Mouse (Mus musculus) midbrain, embryonic 11.5 days (tissue): ENCODE measurements around the gene Vwf. TPM values are rescaled to one million over a fixed set of nuclear protein-coding genes. Genes with fewer than 3 reads are reported as not detected.

Source experiments
- ATAC-seq: fragments of 200-750 bp; cut with Nextera tagmentation; 2 replicates; pipeline ENCODE4 v1.8.0; 2017; ENCODE audit warnings: moderate TSS enrichment, moderate library complexity; ENCODE audit not compliant: low FRiP score
- DNase-seq: peaks from one replicate; pipeline ENCODE4 v3.0.0; 2015; ENCODE audit warnings: low spot score; ENCODE audit errors: missing footprints
- H3K27ac ChIP-seq: fragments of 300-500 bp; sonication (generic); 2 replicates; pipeline ENCODE4 v1.5.1; 2014; ENCODE audit warnings: low read depth, low read length
- H3K27me3 ChIP-seq: fragments of 300-500 bp; sonication (generic); 2 replicates; pipeline ENCODE4 v1.6.1; 2014; ENCODE audit warnings: mild to moderate bottlenecking, low read length, moderate library complexity, mixed read lengths; ENCODE audit not compliant: control insufficient read depth, insufficient read depth
- H3K36me3 ChIP-seq: fragments of 300-500 bp; sonication (generic); 2 replicates; pipeline ENCODE4 v1.6.1; 2014; ENCODE audit warnings: mild to moderate bottlenecking, low read length, moderate library complexity, mixed read lengths; ENCODE audit not compliant: control insufficient read depth, insufficient read depth
- H3K4me1 ChIP-seq: fragments of 300-500 bp; sonication (generic); 2 replicates; pipeline ENCODE4 v1.6.1; 2014; ENCODE audit warnings: low read length; ENCODE audit not compliant: control insufficient read depth, insufficient read depth
- H3K4me2 ChIP-seq: fragments of 300-500 bp; sonication (generic); 2 replicates; pipeline ENCODE4 v1.6.1; 2014; ENCODE audit warnings: mild to moderate bottlenecking, moderate library complexity
- H3K4me3 ChIP-seq: fragments of 300-500 bp; sonication (generic); 2 replicates; pipeline ENCODE4 v1.5.1; 2014; ENCODE audit warnings: low read depth, low read length
- H3K9ac ChIP-seq: fragments of 300-500 bp; sonication (generic); 2 replicates; pipeline ENCODE4 v1.6.1; 2014; ENCODE audit warnings: low read length
- H3K9me3 ChIP-seq: fragments of 300-500 bp; sonication (generic); 2 replicates; pipeline ENCODE4 v1.6.1; 2016; ENCODE audit warnings: low read length; ENCODE audit not compliant: control insufficient read depth
- WGBS: fragments of 180-500 bp; shearing (Covaris S2); extraction: QIAGEN DNeasy Blood & Tissue Kit; methylation state at CpG from one replicate; pipeline ENCODE4 v1.1.7; 2014; 5-methylcytosine and 5-hydroxymethylcytosine counted together
- polyA plus RNA-seq: library from polyadenylated mRNA; unstranded; fragments of >200 nt; fragmentation: Nextera tagmentation; extraction: Ambion mirVana; gene quantifications from 2 replicates; pipeline ENCODE4 v1.2.1, GENCODE M21; 2014

Vwf gene
- polyA plus RNA-seq, 1 experiment from 2014 or later, result 15.8 TPM

- Histone ChIP-seq H3K4me2 (no peak overlapping the region), H3K27me3 (no peaks in the 10 kb centered on the region), H3K27ac (no peak overlapping the region), H3K36me3 (no peaks in the 10 kb centered on the region), H3K9ac (no peak overlapping the region), H3K4me3 (no peak overlapping the region), H3K9me3 (no peaks in the 10 kb centered on the region), H3K4me1 (no peaks in the 10 kb centered on the region)
- DNase-seq, result peak; percentile 94
- 46% methylated on average over 14 of the region's 14 CpGs for WGBS
- ATAC-seq, result peak; percentile 67; the same call in 1 of the 2 replicates
Measured at GRCm38 (mm10) chr6:125661106-125661877, 114.7 kb downstream of the Vwf start.

GRCm38 (mm10) chr6:125663906-125664305, 117.3 kb downstream of the Vwf start:
- Histone ChIP-seq H3K27me3 (no peaks in the 10 kb centered on the region), H3K36me3 (no peaks in the 10 kb centered on the region), H3K4me1 (no peaks in the 10 kb centered on the region), H3K9ac (no peak overlapping the region), H3K27ac (no peak overlapping the region), H3K4me2 (no peak overlapping the region), H3K9me3 (no peaks in the 10 kb centered on the region), H3K4me3 (no peak overlapping the region)
- DNase-seq, result no peak
- WGBS, result 85% methylated on average over 2 of the region's 2 CpGs
- no peak for ATAC-seq

DNA sequence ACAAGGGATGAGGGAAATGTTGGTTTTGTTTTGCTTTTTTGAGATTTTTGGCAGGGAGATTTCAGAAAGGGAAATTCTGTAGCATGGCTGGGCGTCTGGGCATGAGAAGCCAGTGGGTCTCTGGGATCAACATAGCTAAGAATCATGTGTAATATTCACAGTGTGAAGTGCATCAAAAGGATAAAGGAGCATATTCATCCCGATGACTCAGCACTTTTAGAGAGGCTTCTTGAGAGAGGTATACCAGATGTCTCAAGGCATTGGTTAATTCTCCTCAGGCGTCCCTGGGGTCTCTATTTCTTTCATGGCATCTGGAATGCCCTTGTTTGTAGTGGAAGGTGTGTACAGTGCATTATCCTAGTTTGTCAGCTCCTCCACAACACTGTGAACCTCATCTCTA, 125.3 kb downstream of the Vwf start:
- H3K4me1 ChIP-seq, result no peaks in the 10 kb centered on the region
- no peak overlapping the region for H3K4me3 ChIP-seq
- no peak overlapping the region for H3K9ac ChIP-seq
- no peak overlapping the region for H3K27ac ChIP-seq
- no peaks in the 10 kb centered on the region for H3K27me3 ChIP-seq
- 79% methylated on average over 3 of the region's 3 CpGs for WGBS
- no peaks in the 10 kb centered on the region for H3K9me3 ChIP-seq
- H3K36me3 ChIP-seq, result no peaks in the 10 kb centered on the region
- no peak overlapping the region for H3K4me2 ChIP-seq
- no peak for DNase-seq
- ATAC-seq, result no peak

DNA sequence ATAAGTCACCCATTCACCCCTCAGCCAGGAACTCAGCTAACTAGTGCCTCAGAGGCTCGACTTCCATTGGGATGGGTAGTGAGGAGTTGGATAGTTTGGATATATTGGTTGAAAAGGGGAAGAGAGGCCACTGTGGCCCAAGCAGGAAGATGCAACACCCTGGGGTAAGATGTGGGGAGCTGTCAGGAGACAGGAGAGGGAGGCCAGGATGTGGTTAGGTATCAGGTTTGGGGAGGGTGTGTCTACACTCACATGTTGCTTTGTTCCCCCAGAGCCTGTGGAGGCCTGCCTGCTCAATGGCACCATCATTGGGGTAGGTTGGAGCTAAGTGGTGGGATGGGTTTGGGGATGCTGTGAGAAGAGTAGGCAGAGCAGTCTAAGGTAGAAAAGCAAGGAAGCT, 131.9 kb downstream of the Vwf start:
- ATAC-seq, result no peak
- Histone ChIP-seq H3K4me1 (no peaks in the 10 kb centered on the region), H3K27me3 (no peaks in the 10 kb centered on the region), H3K9ac (no peak overlapping the region), H3K4me2 (no peak overlapping the region), H3K4me3 (no peak overlapping the region), H3K36me3 (no peaks in the 10 kb centered on the region), H3K27ac (no peak overlapping the region), H3K9me3 (no peaks in the 10 kb centered on the region)
- 72% methylated on average over 1 of the region's 1 CpGs for WGBS
- DNase-seq, result no peak

DNA sequence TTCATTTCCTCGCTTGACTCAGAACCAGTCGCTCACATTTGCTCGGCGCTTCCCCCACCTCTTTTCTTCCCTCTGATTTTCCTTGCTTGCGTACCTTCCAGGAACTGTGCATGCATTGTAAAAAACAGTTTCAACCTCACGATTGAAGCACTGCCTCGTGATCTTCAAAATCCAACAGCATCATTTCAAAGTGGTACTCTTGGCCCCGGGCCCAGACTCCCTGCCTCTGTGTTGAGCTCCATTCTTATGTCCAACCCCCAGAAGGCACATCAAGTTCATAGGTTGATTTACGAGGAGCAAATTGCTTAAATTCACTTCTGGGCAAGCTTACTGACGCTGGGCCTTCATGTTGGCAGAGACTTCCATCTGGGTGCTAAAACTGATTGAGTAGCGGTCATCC, 134.0 kb downstream of the Vwf start:
- Histone ChIP-seq H3K36me3 (no peaks in the 10 kb centered on the region), H3K9ac (no peak overlapping the region), H3K27ac (no peak overlapping the region), H3K4me2 (no peak overlapping the region), H3K27me3 (no peaks in the 10 kb centered on the region), H3K4me3 (no peak overlapping the region), H3K4me1 (no peaks in the 10 kb centered on the region), H3K9me3 (no peaks in the 10 kb centered on the region)
- DNase-seq, result no peak
- WGBS, result 92% methylated on average over 11 of the region's 11 CpGs
- no peak for ATAC-seq

GRCm38 (mm10) chr6:125685420-125685819, 138.8 kb downstream of the Vwf start:
- Histone ChIP-seq H3K27me3 (no peaks in the 10 kb centered on the region), H3K4me1 (no peaks in the 10 kb centered on the region)
- no peak for ATAC-seq

GRCm38 (mm10) chr6:125687986-125688385, 141.4 kb downstream of the Vwf start:
- H3K27ac ChIP-seq, result no peak overlapping the region
- DNase-seq, result no peak
- no peaks in the 10 kb centered on the region for H3K9me3 ChIP-seq
- H3K4me1 ChIP-seq, result no peaks in the 10 kb centered on the region
- H3K9ac ChIP-seq, result no peak overlapping the region
- H3K36me3 ChIP-seq, result no peaks in the 10 kb centered on the region
- no peak overlapping the region for H3K4me3 ChIP-seq
- no peak overlapping the region for H3K4me2 ChIP-seq
- WGBS, result 72% methylated on average over 1 of the region's 1 CpGs
- no peaks in the 10 kb centered on the region for H3K27me3 ChIP-seq
- ATAC-seq, result no peak

More at GRCm38 (mm10) chr6:125685420-125685819, 138.8 kb downstream of the Vwf start:
- no peak overlapping the region for H3K27ac ChIP-seq
- H3K36me3 ChIP-seq, result no peaks in the 10 kb centered on the region
- H3K4me2 ChIP-seq, result no peak overlapping the region
- H3K4me3 ChIP-seq, result no peak overlapping the region
- no peak for DNase-seq
- no peak overlapping the region for H3K9ac ChIP-seq
- H3K9me3 ChIP-seq, result no peaks in the 10 kb centered on the region

- H3K9ac ChIP-seq, result peak within 1 kb of the TSS; percentile 38
- ATAC-seq, result peak; percentile 82
- H3K27ac ChIP-seq, result no peak within 1 kb of the TSS
Measured at GRCm38 (mm10) chr6:125690057-125690703, 143.6 kb downstream of the Vwf start, which contains the start of gene Ano2. Ano2 (plus strand) TSS chr6:125690419.

GRCm38 (mm10) chr6:125701146-125701545, 154.6 kb downstream of the Vwf start:
- H3K4me2 ChIP-seq, result no peak overlapping the region
- ATAC-seq (no peak), DNase-seq (no peak)
- no peaks in the 10 kb centered on the region for H3K27me3 ChIP-seq
- H3K36me3 ChIP-seq, result no peaks in the 10 kb centered on the region
- no peaks in the 10 kb centered on the region for H3K4me1 ChIP-seq
- no peaks in the 10 kb centered on the region for H3K9me3 ChIP-seq
- H3K9ac ChIP-seq, result no peak overlapping the region
- 88% methylated on average over 2 of the region's 2 CpGs for WGBS
- H3K27ac ChIP-seq, result no peak overlapping the region
- H3K4me3 ChIP-seq, result no peak overlapping the region

More at GRCm38 (mm10) chr6:125690057-125690703, 143.6 kb downstream of the Vwf start, which contains the start of gene Ano2:
- peak within 1 kb of the TSS; percentile 45 for H3K4me2 ChIP-seq
- no peaks in the 10 kb centered on the region for H3K9me3 ChIP-seq
- H3K27me3 ChIP-seq, result no peaks in the 10 kb centered on the region
- H3K4me3 ChIP-seq, result peak within 1 kb of the TSS; percentile 22
- peak; percentile 91 for DNase-seq
- H3K4me1 ChIP-seq, result no peaks in the 10 kb centered on the region
- WGBS, result under 1% methylated on average over 20 of the region's 20 CpGs
- H3K36me3 ChIP-seq, result no peaks in the 10 kb centered on the region
